Mouse (Mus musculus) neural tube, embryonic 12.5 days (tissue): Measurements from ENCODE around the gene Pnliprp2. TPM values are rescaled to one million over a fixed set of nuclear protein-coding genes. Genes with fewer than 3 reads are reported as not detected.

Experiments
- ATAC-seq: fragments of 200-750 bp; cut with Nextera tagmentation; 2 replicates; pipeline ENCODE4 v1.8.0; 2017; ENCODE audit warnings: low read depth, mild to moderate bottlenecking, moderate TSS enrichment, moderate library complexity; ENCODE audit not compliant: low FRiP score
- H3K27ac ChIP-seq: fragments of 300-500 bp; sonication (generic); 2 replicates; pipeline ENCODE4 v1.5.1; 2016
- H3K27me3 ChIP-seq: fragments of 300-500 bp; sonication (generic); replicated peaks from 2 replicates; pipeline ENCODE4 v1.6.1; 2016; ENCODE audit warnings: mild to moderate bottlenecking
- H3K36me3 ChIP-seq: fragments of 300-500 bp; sonication (generic); 2 replicates; pipeline ENCODE4 v1.6.1; 2016; ENCODE audit warnings: mild to moderate bottlenecking
- H3K4me1 ChIP-seq: fragments of 300-500 bp; sonication (generic); 2 replicates; pipeline ENCODE4 v1.6.1; 2016
- H3K4me2 ChIP-seq: fragments of 300-500 bp; sonication (generic); replicated peaks from 2 replicates; pipeline ENCODE4 v1.6.1; 2016; ENCODE audit warnings: mild to moderate bottlenecking
- H3K4me3 ChIP-seq: fragments of 300-500 bp; sonication (generic); 2 replicates; pipeline ENCODE4 v1.5.1; 2016
- H3K9ac ChIP-seq: fragments of 300-500 bp; sonication (generic); 2 replicates; pipeline ENCODE4 v1.6.1; 2016; ENCODE audit warnings: mild to moderate bottlenecking
- H3K9me3 ChIP-seq: fragments of 300-500 bp; sonication (generic); 2 replicates; pipeline ENCODE4 v1.6.1; 2016; ENCODE audit warnings: mild to moderate bottlenecking
- WGBS: fragments of 180-500 bp; shearing (Covaris S2); methylation state at CpG from one replicate; pipeline ENCODE4 v1.1.7; 2016; 5-methylcytosine and 5-hydroxymethylcytosine counted together
- polyA plus RNA-seq: library from polyadenylated mRNA; unstranded; fragments of >200 nt; fragmentation: Nextera tagmentation; extraction: Ambion mirVana; gene quantifications from 2 replicates; pipeline ENCODE4 v1.2.1, GENCODE M21; 2016

Gene Pnliprp2
- not detected in 2 replicates for polyA plus RNA-seq

DNA sequence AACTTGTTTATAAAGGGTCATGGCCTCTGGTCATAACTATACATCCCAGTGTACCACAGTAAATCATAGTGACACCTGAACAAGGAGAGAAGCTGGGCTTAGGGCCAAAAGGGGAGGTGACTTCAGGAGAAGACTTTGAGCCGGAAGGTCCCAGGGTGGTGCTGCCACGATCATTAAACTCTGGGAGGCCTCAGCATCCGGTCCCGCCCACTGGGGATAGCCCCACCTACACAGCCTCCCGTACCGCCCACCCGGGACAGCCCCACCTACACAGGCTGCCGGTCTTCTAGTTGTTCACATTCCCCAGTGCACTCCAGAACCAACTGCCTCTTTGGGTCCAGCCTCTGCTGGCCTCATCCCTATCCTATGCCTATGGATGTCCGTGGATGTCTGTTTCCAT lies at the start of gene Pnliprp2:
TSS of gene Pnliprp2 (plus strand) at position 297 of the 400 bp plus-strand sequence.
- WGBS, result 64% methylated on average over 9 of the region's 9 CpGs
- H3K36me3 ChIP-seq, result no peaks in the 10 kb centered on the region
- H3K27me3 ChIP-seq, result no peaks in the 10 kb centered on the region
- H3K4me2 ChIP-seq, result no peak within 1 kb of the TSS
- H3K27ac ChIP-seq, result no peak within 1 kb of the TSS
- H3K4me1 ChIP-seq, result no peaks in the 10 kb centered on the region
- H3K9me3 ChIP-seq, result no peaks in the 10 kb centered on the region
- no peak within 1 kb of the TSS for H3K9ac ChIP-seq
- ATAC-seq, result no peak
- no peak within 1 kb of the TSS for H3K4me3 ChIP-seq

DNA sequence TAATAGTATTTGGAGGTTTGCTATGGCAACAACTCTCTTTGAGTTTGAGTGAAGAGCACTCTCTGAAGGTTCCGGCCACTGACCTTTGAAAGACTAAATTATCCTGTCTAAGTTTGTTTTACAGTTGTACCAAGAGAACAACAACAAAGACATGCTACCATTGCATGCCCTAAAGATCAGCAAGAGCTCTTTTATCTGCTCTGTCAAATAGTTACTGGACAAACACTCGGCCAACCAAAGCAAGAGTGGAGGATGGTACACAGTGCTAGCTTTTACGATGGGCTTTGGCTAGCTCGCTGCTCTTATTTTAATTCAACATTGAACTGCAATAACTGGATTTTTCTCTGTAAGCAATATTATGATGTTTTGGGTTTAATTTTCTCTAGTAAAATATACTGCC lies 41.6 kb upstream of the Pnliprp2 start:
- H3K27ac ChIP-seq, result no peak overlapping the region
- H3K9ac ChIP-seq, result no peak overlapping the region
- no peak overlapping the region for H3K4me3 ChIP-seq
- H3K4me2 ChIP-seq, result no peak overlapping the region
- H3K4me1 ChIP-seq, result no peaks in the 10 kb centered on the region
- no peaks in the 10 kb centered on the region for H3K9me3 ChIP-seq
- no peaks in the 10 kb centered on the region for H3K36me3 ChIP-seq
- WGBS, result 62% methylated on average over 4 of the region's 4 CpGs
- ATAC-seq, result no peak
- H3K27me3 ChIP-seq, result no peaks in the 10 kb centered on the region

DNA sequence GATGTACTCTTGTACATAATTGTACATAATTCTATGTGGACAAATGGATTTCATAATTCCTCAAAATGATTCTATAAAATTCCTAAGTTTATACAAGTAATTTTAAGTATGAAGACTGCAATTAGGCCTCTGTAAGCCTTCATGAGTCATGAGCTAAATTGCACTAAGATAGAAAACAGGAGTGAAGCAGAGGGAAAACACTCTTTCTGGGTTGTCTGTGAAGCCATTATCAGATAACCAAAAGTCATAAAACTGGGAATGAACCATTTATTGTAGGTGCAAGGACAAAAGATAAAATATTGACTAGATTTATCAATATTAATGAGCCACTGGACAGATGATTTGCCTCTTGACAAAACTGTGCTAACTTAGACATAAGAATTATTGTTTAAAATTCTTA lies 39.1 kb upstream of the Pnliprp2 start:
- Histone ChIP-seq H3K4me3 (no peak overlapping the region), H3K4me1 (no peaks in the 10 kb centered on the region), H3K27me3 (no peaks in the 10 kb centered on the region), H3K36me3 (no peaks in the 10 kb centered on the region), H3K9ac (no peak overlapping the region), H3K27ac (no peak overlapping the region), H3K9me3 (peaks cover 5% of the 10 kb centered on the region; the same call in 1 of the 2 replicates), H3K4me2 (no peak overlapping the region)
- no peak for ATAC-seq

DNA sequence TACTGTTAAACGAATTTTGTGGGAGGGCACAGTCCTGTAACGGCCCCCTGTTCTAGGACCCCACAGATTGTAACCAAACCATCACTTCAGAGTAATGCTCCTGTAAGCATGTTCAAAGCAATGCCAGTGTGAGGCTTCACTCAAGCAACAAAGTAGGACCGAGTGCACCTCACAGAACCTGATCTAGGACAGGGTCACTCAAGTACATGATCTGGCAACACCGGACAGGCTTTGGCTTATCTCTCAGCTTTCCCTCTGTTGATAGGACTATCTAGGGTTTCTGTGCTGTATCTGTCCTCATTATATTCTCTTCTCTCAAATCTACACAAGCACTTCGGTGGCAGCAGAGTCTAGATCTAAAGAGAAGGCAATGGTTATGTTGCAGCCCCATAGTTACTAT lies 33.0 kb upstream of the Pnliprp2 start:
- Histone ChIP-seq H3K4me1 (no peaks in the 10 kb centered on the region), H3K4me2 (no peak overlapping the region), H3K4me3 (no peak overlapping the region), H3K27me3 (no peaks in the 10 kb centered on the region), H3K9me3 (peaks cover 5% of the 10 kb centered on the region; the same call in 1 of the 2 replicates), H3K36me3 (no peaks in the 10 kb centered on the region), H3K9ac (no peak overlapping the region), H3K27ac (no peak overlapping the region)
- 87% methylated on average over 5 of the region's 5 CpGs for WGBS
- no peak for ATAC-seq

DNA sequence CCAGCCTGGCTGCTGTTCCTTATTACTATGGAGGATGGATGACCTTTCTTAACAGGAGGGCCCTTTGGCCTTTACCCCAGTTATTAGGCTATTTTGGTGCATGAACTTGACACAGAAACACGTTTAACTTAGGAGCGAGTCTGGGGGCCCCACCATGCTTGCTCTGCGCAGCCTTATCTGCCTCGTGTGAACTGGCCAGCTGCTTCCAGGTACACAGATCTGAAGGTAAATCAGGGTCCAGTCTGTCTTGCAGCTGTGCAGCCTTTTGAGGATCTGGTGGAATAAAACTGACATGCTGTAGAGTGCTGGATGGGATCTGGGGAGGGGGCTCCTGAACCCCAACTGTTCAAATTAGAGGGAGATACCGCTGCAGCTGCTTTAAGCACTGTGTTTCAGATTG lies 31.8 kb upstream of the Pnliprp2 start:
- H3K9me3 ChIP-seq, result peaks cover 5% of the 10 kb centered on the region; the same call in 1 of the 2 replicates

DNA sequence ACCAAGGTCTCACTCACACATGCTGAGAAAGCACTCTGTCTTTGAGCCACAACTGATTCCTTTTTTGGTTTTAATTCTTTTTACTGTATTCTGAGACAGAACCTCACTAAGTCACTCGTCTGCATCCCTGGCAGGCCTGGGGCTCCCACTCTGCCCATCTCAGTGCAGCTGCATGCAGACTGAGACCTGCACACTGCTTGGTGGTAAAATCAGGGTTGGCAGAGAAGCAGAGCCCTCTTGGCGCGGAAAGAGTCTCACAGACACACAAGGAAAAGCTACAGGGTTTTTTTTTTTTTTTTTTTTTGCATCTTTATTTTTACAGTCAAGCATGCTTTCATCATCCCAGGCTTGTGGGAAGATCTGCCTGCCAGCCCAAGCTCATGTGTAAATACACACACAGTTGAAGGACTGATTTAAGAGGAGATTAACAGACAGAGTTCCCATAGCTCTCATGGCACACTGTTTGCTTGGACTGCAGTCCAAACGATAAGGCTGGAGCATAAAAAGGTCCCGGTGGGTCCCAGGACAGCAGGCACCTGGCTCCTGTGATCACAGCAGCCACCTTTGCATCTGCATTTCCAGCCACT lies 31.0 kb upstream of the Pnliprp2 start, which contains the start of gene Pnliprp1:
TSS of gene Pnliprp1 (plus strand) at position 443 of the 587 bp plus-strand sequence.
- no peak within 1 kb of the TSS for H3K27ac ChIP-seq
- WGBS, result 58% methylated on average over 5 of the region's 5 CpGs
- no peak for ATAC-seq
- peaks cover 5% of the 10 kb centered on the region; the same call in 1 of the 2 replicates for H3K9me3 ChIP-seq
- H3K4me1 ChIP-seq, result no peaks in the 10 kb centered on the region
- no peaks in the 10 kb centered on the region for H3K27me3 ChIP-seq
- no peak within 1 kb of the TSS for H3K4me3 ChIP-seq
- no peaks in the 10 kb centered on the region for H3K36me3 ChIP-seq
- H3K9ac ChIP-seq, result no peak within 1 kb of the TSS
- no peak within 1 kb of the TSS for H3K4me2 ChIP-seq

More for the DNA sequence above, 31.8 kb upstream of the Pnliprp2 start:
- Histone ChIP-seq H3K27ac (no peak overlapping the region), H3K36me3 (no peaks in the 10 kb centered on the region), H3K9ac (no peak overlapping the region), H3K4me3 (no peak overlapping the region), H3K4me2 (no peak overlapping the region), H3K4me1 (no peaks in the 10 kb centered on the region), H3K27me3 (no peaks in the 10 kb centered on the region)
- 84% methylated on average over 5 of the region's 5 CpGs for WGBS
- no peak for ATAC-seq

DNA sequence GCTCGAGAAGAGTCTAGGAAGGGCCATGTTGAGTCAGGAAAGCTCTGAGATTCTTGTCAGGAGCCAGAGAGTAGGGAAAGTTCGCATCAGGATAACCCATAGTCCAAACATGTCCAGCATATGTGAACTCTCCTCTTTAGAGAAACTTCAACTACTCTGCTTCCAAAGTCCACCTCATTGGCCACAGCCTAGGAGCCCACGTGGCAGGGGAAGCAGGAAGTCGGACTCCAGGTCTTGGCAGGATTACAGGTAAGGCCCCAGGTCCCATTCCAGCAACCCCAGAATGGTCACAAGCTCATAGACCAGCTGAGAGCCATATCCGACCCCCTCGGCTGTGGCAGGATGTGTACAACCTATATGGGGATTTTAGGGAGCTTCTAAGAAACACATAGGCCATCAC lies 26.3 kb upstream of the Pnliprp2 start:
- Histone ChIP-seq H3K36me3 (no peaks in the 10 kb centered on the region), H3K9ac (no peak overlapping the region), H3K4me3 (no peak overlapping the region), H3K27me3 (no peaks in the 10 kb centered on the region), H3K4me2 (no peak overlapping the region), H3K9me3 (no peaks in the 10 kb centered on the region), H3K27ac (no peak overlapping the region), H3K4me1 (no peaks in the 10 kb centered on the region)
- ATAC-seq, result no peak
- 82% methylated on average over 6 of the region's 6 CpGs for WGBS

DNA sequence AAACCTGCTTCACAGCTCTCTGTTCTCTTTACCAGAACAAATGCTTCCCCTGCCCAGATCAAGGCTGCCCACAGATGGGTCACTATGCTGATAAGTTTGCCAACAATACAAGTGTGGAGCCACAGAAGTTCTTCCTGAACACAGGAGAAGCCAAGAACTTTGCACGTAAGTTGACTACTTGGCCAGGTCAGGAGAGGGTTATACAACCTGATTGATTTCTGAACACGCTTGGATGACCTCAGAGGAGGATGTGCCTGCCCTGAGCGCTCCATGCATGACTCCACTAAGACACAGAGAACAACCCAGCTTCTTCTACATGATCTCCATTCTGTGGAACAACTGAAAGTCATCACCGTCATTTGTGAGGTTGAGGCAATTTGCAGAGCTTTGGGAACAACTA lies 21.4 kb upstream of the Pnliprp2 start:
- no peak overlapping the region for H3K4me2 ChIP-seq

DNA sequence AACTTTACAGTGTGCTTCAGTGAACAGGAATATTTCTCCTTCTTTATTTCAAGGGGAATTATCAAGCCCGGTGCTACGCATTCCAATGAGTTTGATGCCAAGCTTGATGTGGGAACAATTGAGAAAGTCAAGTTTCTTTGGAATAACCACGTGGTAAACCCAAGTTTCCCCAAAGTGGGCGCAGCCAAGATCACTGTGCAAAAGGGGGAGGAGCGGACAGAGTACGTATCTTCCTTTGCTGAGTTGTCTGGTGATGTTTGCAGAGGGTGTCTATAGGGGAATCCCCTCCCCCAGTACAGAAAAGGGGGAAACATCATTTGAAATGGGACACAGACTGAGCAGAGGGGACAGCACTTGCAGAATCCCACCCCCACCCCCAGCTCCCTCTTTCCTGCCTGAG lies 18.5 kb upstream of the Pnliprp2 start:
- Histone ChIP-seq H3K4me3 (no peak overlapping the region), H3K4me1 (no peaks in the 10 kb centered on the region), H3K36me3 (no peaks in the 10 kb centered on the region), H3K4me2 (no peak overlapping the region), H3K9me3 (no peaks in the 10 kb centered on the region), H3K27me3 (no peaks in the 10 kb centered on the region), H3K9ac (no peak overlapping the region), H3K27ac (no peak overlapping the region)
- 74% methylated on average over 6 of the region's 6 CpGs for WGBS
- no peak for ATAC-seq

More for the DNA sequence above, 21.4 kb upstream of the Pnliprp2 start:
- no peaks in the 10 kb centered on the region for H3K36me3 ChIP-seq
- ATAC-seq, result no peak
- H3K9ac ChIP-seq, result no peak overlapping the region
- no peaks in the 10 kb centered on the region for H3K27me3 ChIP-seq
- no peaks in the 10 kb centered on the region for H3K4me1 ChIP-seq
- WGBS, result 90% methylated on average over 4 of the region's 4 CpGs
- H3K4me3 ChIP-seq, result no peak overlapping the region
- H3K9me3 ChIP-seq, result no peaks in the 10 kb centered on the region
- no peak overlapping the region for H3K27ac ChIP-seq

DNA sequence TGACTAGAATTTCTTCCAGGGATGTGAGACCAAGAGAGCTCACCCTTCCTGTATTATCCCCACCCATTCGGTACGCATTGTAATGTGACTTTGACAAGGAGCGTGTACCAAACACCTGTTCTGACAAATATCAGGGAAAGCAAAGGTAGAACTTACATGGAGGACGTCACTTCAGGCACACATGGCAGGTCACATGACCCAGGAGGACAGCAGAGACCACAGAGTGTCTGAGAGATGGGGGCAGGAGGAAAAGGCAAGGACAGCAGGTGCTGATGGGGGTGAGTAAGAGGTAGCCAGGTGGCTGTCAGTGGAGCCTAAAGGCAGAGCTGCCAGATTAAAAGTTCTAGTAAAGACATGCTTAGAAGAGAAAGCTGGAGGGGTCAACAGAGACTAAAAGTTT lies 16.8 kb upstream of the Pnliprp2 start:
- Histone ChIP-seq H3K27ac (no peak overlapping the region), H3K4me1 (no peaks in the 10 kb centered on the region)
- 85% methylated on average over 4 of the region's 4 CpGs for WGBS

DNA sequence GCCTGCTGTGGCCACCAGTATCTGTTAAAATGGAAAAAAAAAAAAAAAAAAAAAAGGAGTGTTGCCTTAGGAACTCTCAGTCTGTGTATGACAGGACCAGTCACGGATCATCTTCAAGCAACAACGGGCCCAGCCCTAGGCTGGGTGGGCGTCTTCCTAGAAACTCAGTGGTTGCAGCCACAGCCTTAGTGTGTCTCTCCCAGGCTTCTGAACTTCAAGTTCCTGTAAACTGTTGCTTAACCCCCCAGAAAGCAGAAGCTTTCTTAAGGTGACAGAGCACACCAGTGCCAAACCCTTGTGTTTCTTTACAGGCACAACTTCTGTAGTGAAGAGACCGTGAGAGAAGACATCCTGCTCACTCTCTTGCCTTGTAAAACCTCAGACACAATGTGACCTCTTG lies 15.8 kb upstream of the Pnliprp2 start:
- 31% methylated on average over 4 of the region's 4 CpGs for WGBS
- no peak for ATAC-seq
- no peak overlapping the region for H3K4me3 ChIP-seq

More for the DNA sequence above, 16.8 kb upstream of the Pnliprp2 start:
- no peaks in the 10 kb centered on the region for H3K27me3 ChIP-seq
- ATAC-seq, result no peak
- H3K4me3 ChIP-seq, result no peak overlapping the region
- H3K9me3 ChIP-seq, result no peaks in the 10 kb centered on the region
- no peak overlapping the region for H3K4me2 ChIP-seq
- H3K9ac ChIP-seq, result no peak overlapping the region
- H3K36me3 ChIP-seq, result no peaks in the 10 kb centered on the region

DNA sequence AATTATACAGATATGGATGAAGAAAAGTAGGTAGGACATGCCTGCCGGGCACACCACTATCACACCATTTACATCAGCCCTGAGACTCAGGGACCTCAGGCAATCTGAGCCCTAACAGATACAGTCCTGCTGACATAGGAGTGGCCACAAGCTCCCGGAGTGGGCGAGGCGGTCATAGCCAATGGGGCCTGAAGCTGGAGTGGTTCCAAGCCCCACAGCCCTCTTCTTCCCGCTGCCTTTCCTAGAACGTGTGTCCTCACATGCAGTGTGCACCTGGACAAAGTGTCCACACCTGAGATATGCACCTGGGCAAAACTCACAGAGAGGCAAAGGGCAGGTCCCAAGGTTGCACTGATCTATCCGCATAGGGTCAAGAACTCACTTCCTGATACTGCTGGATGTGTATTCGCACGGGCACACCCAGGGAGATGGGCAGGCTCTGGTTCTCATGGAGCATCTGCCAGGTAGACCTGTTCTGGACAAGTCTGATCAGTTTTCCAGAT lies 12.0 kb upstream of the Pnliprp2 start:
- 91% methylated on average over 9 of the region's 9 CpGs for WGBS
- Histone ChIP-seq H3K27ac (no peak overlapping the region), H3K9ac (no peak overlapping the region), H3K9me3 (no peaks in the 10 kb centered on the region), H3K27me3 (no peaks in the 10 kb centered on the region), H3K36me3 (no peaks in the 10 kb centered on the region), H3K4me1 (no peaks in the 10 kb centered on the region), H3K4me3 (no peak overlapping the region), H3K4me2 (no peak overlapping the region)
- no peak for ATAC-seq

More for the DNA sequence above, 15.8 kb upstream of the Pnliprp2 start:
- no peak overlapping the region for H3K9ac ChIP-seq
- no peak overlapping the region for H3K4me2 ChIP-seq
- H3K36me3 ChIP-seq, result no peaks in the 10 kb centered on the region
- no peaks in the 10 kb centered on the region for H3K4me1 ChIP-seq
- H3K9me3 ChIP-seq, result no peaks in the 10 kb centered on the region
- no peaks in the 10 kb centered on the region for H3K27me3 ChIP-seq
- no peak overlapping the region for H3K27ac ChIP-seq

DNA sequence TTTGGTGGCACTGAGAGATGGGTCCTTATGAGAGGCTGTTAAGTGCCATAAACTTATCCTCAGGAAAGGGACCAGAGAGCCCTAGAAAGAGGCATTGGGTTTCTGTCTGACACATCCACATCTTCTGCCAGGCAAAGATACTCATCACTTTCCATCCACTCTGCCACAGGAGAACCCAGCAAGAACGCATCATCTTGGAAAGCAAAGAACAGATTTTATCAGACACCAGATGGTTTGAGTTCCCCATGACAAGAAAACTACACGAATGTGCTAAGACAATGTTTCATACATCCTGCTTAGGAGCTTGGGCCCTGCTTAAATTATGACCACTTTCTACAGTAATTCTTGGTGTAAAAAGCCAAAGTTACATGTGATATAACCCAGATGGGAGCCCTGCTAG lies 8.7 kb upstream of the Pnliprp2 start:
- 90% methylated on average over 2 of the region's 2 CpGs for WGBS
- Histone ChIP-seq H3K27ac (no peak overlapping the region), H3K36me3 (no peaks in the 10 kb centered on the region), H3K9me3 (no peaks in the 10 kb centered on the region), H3K4me3 (no peak overlapping the region), H3K27me3 (no peaks in the 10 kb centered on the region), H3K9ac (no peak overlapping the region), H3K4me1 (no peaks in the 10 kb centered on the region), H3K4me2 (no peak overlapping the region)
- no peak for ATAC-seq
